27 mouse cellular contexts compared by ENCODE assay signal in genomic region chr13:54167036-54167435, GRCm38 (mm10). TPM values are rescaled to one million over a fixed set of nuclear protein-coding genes. Genes with fewer than 3 reads are reported as not detected.
"Had no signal": no experiment of that assay in that cellular context is flagged by ENCODE, and none has a peak within 500 bp of the region (broad histone marks: within the 10 kb centered on the region; RNA-seq: fewer than 3 reads in every experiment).

No protein-coding gene starts in this region.

- H3K27me3 ChIP-seq: hindbrain, embryonic 12.5 days; kidney, embryonic 15.5 days; limb, embryonic 15.5 days; liver, embryonic 12.5 days had no signal

- H3K4me2 ChIP-seq: heart, embryonic 12.5 days; hindbrain, embryonic 12.5 days; hindbrain, embryonic 14.5 days; kidney, embryonic 15.5 days; limb, embryonic 13.5 days; limb, embryonic 15.5 days; liver, embryonic 12.5 days had no signal

- H3K9me3 ChIP-seq: heart, embryonic 12.5 days; hindbrain, embryonic 10.5 days; hindbrain, embryonic 12.5 days; kidney, embryonic 15.5 days; limb, embryonic 13.5 days; limb, embryonic 15.5 days; liver, embryonic 12.5 days had no signal

- H3K4me3 ChIP-seq: heart, adult 2 months; heart, embryonic 12.5 days; hindbrain, embryonic 10.5 days; hindbrain, embryonic 12.5 days; kidney, embryonic 15.5 days; limb, embryonic 13.5 days; limb, embryonic 15.5 days; liver, embryonic 12.5 days had no signal

- ATAC-seq: hindbrain, postnatal 0 days; intestine, embryonic 16.5 days; liver, embryonic 12.5 days had no signal

- H3K9ac ChIP-seq: heart, embryonic 12.5 days; hindbrain, embryonic 12.5 days; hindbrain, embryonic 14.5 days; kidney, embryonic 15.5 days; limb, embryonic 13.5 days; limb, embryonic 15.5 days; liver, embryonic 12.5 days; liver, embryonic 14.5 days had no signal

- H3K27ac ChIP-seq: heart, adult 2 months; hindbrain, embryonic 10.5 days; hindbrain, embryonic 12.5 days; hindbrain, embryonic 14.5 days; hindbrain, postnatal 0 days; kidney, embryonic 15.5 days; kidney, postnatal 0 days; limb, embryonic 13.5 days; limb, embryonic 15.5 days; liver, embryonic 12.5 days; liver, embryonic 14.5 days had no signal

- H3K36me3 ChIP-seq: heart, embryonic 12.5 days; hindbrain, embryonic 10.5 days; hindbrain, embryonic 12.5 days; kidney, embryonic 15.5 days; limb, embryonic 13.5 days; limb, embryonic 15.5 days; liver, embryonic 12.5 days had no signal

- H3K4me1 ChIP-seq: heart, embryonic 12.5 days; hindbrain, embryonic 10.5 days; hindbrain, embryonic 12.5 days; kidney, embryonic 15.5 days; liver, embryonic 12.5 days had no signal

- DNase-seq: gastrocnemius, postnatal 14 days; gastrocnemius, postnatal 36 days; heart, adult 11 months; heart, adult 2 months; heart, postnatal 10 days; heart, postnatal 4 days; kidney, adult 11 months; kidney, adult 2 months; kidney, adult 9 months; kidney, postnatal 14 days; kidney, postnatal 36 days; layer of hippocampus, adult 9-11 months; layer of hippocampus, postnatal 36 days; left cerebral cortex, postnatal 4 days had no signal

RNA-seq across cellular contexts. Expression of gene Hrh2, which starts 24.9 kb away (rescaled TPM):
- total RNA-seq: gastrocnemius, postnatal 14 days had no signal
- polyA plus RNA-seq: heart, embryonic 12.5 days; kidney, embryonic 15.5 days; limb, embryonic 11.5 days; limb, embryonic 15.5 days had no signal
